Mouse (Mus musculus): ENCODE results near the gene Arhgap30.

Gene Arhgap30

GRCm38 (mm10) chr1:171425126-171425525 lies 36.4 kb downstream of the Arhgap30 start:
- in situ Hi-C loops (cut with MboI, MseI) = no loop called here

- in situ Hi-C loops (cut with MboI, MseI) = no loop called here
Measured at GRCm38 (mm10) chr1:171432158-171432557, 43.4 kb downstream of the Arhgap30 start.

DNA sequence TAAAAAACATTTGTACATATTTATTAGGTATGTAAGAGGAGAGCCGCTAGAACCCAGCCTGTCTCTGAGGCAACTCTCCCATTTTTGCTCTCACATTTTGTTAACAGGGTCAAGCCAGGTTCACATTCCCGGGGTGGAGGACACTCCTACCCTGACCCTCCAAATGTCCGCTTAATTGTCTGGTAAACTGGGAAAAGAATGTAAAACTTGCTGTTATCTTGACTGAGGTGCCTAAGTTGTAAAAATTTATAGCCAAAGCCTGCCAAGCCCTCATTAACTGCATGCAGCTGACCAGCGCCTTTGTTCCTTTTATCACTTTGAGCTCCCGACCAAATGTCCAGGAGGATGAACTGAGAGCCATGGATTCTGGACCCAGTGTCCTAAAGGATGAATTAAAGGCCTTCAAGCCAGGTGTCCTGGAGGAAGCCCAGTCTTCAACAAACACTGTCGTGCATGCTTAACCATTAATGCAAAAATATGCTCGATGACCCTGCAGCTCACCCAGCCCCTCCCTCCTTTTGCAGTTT lies 46.6 kb downstream of the Arhgap30 start:
- in situ Hi-C loops (cut with MboI, MseI) = no loop called here

DNA sequence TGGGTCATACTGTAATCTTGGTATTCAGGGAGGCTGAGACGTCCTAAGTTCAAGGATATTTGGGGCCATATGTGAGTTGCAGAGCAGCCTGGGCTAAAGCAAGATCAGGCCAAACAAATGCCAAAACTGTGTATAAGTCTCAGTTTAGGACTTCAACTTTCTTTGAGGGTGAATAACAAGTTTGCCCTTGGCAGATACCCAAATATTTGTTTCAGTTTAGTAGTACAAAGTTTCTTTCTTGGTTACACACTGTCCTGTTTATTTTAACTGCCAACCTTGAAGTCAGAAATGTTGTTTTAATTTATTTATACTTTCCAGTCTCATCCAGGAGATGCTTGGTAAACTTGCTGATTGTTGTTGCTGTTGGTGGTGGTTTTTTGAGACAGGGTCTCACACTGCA lies 47.2 kb downstream of the Arhgap30 start:
- in situ Hi-C loops (cut with MboI, MseI) = no loop called here

- in situ Hi-C loops (cut with MboI, MseI) = no loop called here
Measured at GRCm38 (mm10) chr1:171437264-171438013, 48.7 kb downstream of the Arhgap30 start, which contains the start of gene F11r. Gene F11r, plus strand, starts transcription at chr1:171437535.

GRCm38 (mm10) chr1:171438014-171438670 lies 49.4 kb downstream of the Arhgap30 start:
- in situ Hi-C loops (cut with MboI, MseI) = no loop called here

- in situ Hi-C loops (cut with MboI, MseI) = no loop called here
Measured at GRCm38 (mm10) chr1:171439072-171439471, 50.3 kb downstream of the Arhgap30 start.

DNA sequence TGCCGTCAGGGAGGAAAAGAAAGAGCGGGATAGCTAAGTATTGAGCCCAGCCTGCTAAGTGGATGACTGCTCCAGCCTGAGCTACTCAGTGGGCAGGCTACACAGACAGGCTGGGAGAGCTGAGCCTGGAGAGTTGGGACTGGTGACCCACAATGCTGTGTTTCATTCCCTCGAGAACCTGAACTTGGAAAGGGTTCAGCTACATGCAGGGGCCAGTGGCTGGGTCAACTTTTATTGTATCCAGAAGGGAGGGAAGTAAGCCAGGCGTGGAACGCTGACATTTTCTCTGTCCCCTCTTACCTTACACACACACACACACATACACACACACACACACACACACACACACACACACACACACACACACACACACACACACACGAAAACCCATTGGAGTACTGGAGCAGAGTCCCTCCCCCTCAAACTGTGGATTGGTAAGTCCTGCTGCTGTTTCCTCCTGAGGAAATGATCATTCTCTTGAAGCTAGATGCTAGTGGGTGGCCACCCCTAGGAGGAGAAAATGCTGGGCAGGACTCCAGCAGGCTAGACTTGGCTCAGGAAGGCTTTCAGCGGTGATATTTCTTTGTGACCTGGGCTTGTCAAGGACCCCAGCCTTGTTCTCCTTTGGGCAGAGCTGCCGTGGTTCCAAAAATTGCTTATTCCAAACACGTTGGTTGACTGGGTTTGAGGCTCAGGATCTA lies 51.4 kb downstream of the Arhgap30 start:
- in situ Hi-C loops (cut with MboI, MseI) = no loop called here

GRCm38 (mm10) chr1:171441466-171442412 lies 53.0 kb downstream of the Arhgap30 start:
- in situ Hi-C loops (cut with MboI, MseI) = no loop called here

DNA sequence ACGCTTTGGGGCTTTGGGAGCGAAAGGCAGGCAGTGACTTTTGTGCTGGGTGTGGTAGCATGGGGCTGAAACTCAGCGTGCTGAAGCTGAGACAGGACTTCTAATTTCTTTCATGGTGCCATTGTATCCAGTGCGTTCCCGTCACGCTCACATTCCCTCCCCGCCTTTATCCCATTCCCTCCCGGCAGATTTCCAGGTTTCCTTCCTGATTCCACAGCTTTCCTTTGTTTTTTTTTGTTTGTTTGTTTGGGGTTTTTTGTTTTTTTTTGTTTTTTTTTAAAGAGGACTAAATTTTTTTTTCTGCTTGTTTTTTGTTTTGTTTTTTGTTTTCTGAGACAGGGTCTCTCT lies 53.6 kb downstream of the Arhgap30 start:
- in situ Hi-C loops (cut with MboI, MseI) = no loop called here

DNA sequence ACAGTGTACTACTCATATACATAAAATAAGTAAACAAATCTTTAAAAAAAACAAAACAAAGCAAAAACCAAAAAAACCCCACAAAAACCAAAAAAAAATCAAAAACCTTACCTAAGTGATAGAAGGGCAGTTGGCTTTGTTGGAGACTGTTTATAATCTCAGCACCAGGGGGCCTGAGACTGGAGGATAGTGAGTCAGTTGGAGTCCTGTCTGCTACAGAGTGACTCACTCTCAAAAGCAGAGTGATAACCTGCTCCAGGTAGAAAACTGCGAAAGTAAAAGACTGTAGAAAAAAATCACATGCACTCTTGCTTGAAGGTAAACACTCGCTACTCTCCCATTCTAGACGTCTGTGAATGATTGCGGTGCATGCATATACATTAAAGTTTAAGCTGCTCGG lies 56.3 kb downstream of the Arhgap30 start:
- in situ Hi-C loops (cut with MboI, MseI) = no loop called here

GRCm38 (mm10) chr1:171446854-171447253 lies 58.1 kb downstream of the Arhgap30 start:
- in situ Hi-C loops (cut with MboI, MseI) = no loop called here

- in situ Hi-C loops (cut with MboI, MseI) = no loop called here
Measured at GRCm38 (mm10) chr1:171447692-171448091, 58.9 kb downstream of the Arhgap30 start.

GRCm38 (mm10) chr1:171450062-171450461 lies 61.3 kb downstream of the Arhgap30 start:
- in situ Hi-C loops (cut with MboI, MseI) = no loop called here

- in situ Hi-C loops (cut with MboI, MseI) = no loop called here
Measured at GRCm38 (mm10) chr1:171451001-171451400, 62.2 kb downstream of the Arhgap30 start.

- in situ Hi-C loops (cut with MboI, MseI) = no loop called here
Measured at GRCm38 (mm10) chr1:171452522-171452921, 63.8 kb downstream of the Arhgap30 start.

GRCm38 (mm10) chr1:171452923-171453322 lies 64.2 kb downstream of the Arhgap30 start:
- in situ Hi-C loops (cut with MboI, MseI) = no loop called here

GRCm38 (mm10) chr1:171454926-171455325 lies 66.2 kb downstream of the Arhgap30 start:
- in situ Hi-C loops (cut with MboI, MseI) = no loop called here

DNA sequence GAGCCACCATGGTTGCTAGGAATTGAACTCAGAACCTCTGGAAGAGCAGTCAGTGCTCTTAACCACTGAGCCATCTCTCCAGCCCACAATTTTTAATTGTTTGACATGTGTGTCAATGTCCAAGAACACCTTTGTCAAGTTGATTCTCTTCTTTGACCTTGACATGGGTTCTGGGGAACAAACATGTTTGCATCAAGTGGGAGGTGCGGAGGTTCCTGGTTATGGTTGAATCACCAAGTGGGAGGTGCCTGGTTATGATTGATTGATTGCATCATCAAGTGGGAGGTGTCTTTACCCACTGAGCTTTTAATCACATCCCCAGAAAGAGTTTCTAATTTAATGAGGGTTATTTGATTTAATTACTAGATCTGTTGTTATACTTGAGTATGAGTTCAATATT lies 68.8 kb downstream of the Arhgap30 start:
- in situ Hi-C loops (cut with MboI, MseI) = no loop called here

GRCm38 (mm10) chr1:171459791-171460190 lies 71.0 kb downstream of the Arhgap30 start:
- in situ Hi-C loops (cut with MboI, MseI) = loop anchor here (5.0 to 10.0 kb wide), 2 partner anchors 108 to 815 kb away; partner anchors contain the start of gene Olfml2b

Measured in regulatory T cell (primary cell).